Mouse (Mus musculus) layer of hippocampus, adult 11-12 months (tissue): ENCODE results near the gene Cenpu.
A peak's percentile ranks its signal among the peaks of the same experiment; 100 is the strongest.

Experiments used
- DNase-seq: peaks from one replicate; pipeline ENCODE4 v3.0.0; 2022; ENCODE audit warnings: low spot score

Gene Cenpu

DNA sequence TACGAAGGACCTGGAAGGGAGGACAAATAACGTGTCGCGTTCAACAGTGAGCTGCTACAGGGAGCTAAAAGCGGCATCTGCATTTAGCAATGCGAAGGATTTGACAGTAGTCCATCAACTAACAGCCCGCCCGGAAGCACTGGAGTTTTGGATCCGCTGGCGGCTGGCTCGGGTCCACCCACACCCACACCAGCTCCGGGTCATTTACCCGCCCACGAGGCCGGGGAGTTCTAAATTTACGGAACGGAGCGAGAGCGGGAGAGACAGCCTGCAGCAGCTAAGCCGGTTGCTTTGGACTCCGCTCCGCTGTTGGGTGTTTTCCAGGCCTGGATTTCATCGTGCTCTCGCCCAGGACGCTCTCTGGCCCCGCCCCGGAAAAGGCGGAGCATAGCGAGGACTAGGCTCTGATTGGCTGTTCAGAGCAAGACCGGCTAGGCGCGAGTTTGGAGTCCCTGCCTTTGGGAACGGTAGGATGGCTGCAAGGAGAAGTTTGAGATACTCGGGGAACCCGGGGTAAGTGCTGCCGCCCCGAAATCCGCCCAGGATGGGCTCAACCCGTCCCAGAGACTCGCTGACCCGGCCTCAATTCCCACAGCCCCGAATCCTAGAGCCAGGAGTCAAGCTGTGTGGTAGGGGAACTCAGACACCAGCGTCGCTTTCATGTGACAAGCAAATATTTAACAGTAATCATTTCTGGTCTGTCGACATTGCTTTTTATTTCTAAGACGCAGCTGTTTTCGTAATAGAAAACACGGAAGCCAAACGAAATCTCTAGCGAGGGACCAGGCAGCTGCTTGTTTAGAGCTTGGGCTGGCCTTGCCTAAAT is at the start of gene Cenpu:
Cenpu (plus strand) TSS at position 414 of the 826 bp plus-strand sequence.
- DNase-seq: peak; percentile 100

DNA sequence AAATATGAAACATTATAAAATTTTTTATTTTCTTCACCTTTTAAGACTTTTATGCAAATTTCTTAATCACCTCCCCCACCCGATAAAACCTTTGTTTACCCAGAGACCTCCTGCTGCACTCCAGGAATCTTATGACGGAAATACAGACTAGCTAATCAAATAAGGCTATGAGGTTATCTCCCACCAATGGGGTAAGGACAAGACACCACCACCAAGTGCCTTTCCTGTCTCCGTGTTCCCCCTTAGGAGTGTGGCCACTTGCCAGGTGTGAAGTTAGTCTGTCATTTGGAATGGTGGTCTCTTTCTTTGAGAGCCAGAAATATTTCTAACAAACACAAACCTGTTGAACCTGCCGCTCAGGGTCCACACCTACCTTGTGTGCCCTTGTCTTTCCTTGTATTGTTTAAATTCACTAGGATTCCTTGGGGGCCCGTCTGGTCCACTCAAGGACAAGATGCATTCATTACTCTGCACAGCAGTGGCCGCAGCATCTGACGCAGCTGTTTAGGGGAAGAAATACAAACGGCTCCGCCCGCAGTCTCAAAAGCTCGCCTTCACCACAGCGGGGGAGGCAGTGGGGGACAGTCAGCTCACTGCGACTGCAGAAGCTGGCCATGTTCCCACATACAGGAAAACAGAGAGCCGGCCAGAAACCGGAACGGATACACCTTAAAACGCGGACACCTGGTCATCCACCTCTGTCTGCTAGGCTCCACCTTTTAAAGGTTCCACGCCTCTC is 49.3 kb upstream of the Cenpu start:
- no peak for DNase-seq

DNA sequence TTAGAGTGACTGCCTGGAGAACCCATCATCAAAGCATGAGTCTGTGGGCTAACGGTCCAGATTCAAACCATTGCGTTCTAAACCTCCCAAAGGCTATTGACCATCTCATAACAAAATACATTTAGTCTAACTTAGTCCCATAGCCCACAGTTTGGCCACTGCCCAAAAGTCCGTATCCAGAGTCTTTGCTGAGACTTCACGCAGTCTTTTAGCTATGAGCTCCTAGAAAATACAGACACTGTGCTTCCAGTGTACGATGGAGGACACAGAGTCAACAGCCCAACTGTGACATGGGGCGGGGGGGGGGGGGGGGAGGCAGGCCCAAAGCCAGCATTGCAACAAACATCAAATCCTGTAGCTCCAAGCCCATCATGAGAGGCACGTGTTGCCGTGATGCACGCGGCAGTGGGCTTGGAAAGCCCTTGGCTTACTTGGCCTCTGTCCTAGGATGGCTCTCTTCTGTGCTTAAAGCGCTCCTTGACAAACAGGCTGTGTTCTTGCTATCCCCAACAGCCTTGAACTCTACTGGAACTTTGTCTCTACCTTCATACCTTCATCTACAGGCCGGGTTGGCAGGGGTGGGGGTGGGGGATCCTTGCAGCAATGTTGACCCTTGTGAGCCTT is 48.6 kb upstream of the Cenpu start:
- no peak for DNase-seq

GRCm38 (mm10) chr8:46504196-46504595 is 47.6 kb upstream of the Cenpu start:
- DNase-seq: no peak

- DNase-seq: no peak
Measured at GRCm38 (mm10) chr8:46508488-46509395, 43.1 kb upstream of the Cenpu start.

DNA sequence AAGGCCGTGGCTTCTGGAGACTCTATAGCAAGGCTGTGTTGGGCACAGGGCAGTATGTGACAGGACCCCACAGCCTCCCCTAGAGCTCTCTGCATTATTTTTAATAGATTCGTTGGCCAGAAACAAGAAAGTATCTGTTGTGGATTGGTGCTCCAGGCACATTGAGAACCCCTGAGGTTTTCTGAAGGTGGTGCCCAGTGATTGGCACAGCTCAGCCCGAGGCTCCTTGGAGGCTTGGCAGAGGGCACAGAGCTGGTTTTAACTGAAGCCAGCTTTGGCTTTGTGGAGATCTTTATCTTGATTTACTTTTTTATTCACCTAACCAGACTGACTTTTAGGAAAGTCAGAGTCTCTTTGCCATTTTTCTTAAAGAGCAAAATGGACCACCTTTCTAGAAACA is 42.4 kb upstream of the Cenpu start:
- DNase-seq: no peak

- no peak for DNase-seq
Measured at GRCm38 (mm10) chr8:46511336-46511735, 40.5 kb upstream of the Cenpu start.

DNA sequence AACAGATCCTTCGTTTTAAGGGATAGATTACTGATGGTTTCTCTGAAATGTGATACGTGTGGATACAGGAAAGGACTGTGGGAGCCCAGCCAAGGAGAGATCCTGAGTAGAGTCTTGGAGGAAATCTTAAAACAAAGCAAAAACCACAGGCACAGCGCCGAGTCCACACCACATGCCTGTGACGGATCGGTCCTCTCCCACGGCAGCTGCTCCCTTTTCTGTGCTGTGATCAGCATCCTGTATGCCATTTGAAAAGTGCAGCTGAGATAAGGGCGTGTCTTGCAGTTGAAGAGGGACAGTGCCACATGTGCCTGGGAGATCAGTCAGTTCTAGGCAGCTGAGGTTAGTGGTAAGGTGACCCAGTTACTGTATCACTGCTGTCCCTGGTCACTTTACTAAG is 39.3 kb upstream of the Cenpu start:
- DNase-seq: no peak

GRCm38 (mm10) chr8:46514027-46514426 is 37.8 kb upstream of the Cenpu start:
- DNase-seq: no peak

- DNase-seq: no peak
Measured at GRCm38 (mm10) chr8:46520667-46521066, 31.2 kb upstream of the Cenpu start.

- no peak for DNase-seq
Measured at GRCm38 (mm10) chr8:46526098-46526497, 25.7 kb upstream of the Cenpu start.

DNA sequence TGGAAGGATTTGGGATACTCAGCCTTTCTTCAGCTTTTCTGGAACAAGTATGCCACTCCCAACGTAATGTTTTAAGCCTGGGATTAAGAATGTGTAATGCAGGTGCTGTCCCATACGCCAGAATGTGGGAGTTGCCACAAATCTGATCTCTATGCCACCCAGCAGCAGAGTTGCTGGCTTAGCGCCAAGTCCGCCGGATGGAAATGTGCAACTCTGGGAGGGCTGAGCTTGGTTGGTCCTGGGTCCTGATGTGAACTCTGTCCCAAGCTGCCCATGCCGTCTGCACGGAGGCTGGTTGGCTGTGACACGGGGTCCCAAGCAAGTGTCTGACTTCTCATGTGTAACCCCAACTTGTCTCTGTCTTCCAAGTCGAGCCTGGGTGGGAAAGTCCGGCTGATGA is 25.0 kb upstream of the Cenpu start:
- no peak for DNase-seq

DNA sequence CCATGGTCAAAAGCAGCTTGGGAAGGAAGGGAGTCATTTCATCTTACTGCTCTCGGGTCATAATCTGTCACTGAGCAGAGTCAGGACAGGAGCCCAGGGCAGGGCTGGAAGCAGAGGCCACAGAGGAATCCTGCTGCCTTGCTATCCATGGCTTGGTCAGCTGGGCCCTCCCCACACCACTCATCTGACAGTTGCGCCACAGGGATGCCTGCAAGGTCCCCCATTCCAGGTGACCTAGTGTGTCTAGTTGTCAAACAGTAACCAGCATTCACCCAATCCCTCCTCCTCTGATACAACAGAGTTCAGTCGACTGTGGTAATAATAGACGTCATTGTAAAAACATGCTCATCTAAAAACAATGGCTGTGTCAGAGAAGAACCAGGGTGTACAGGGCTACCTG is 22.3 kb upstream of the Cenpu start:
- DNase-seq: no peak

DNA sequence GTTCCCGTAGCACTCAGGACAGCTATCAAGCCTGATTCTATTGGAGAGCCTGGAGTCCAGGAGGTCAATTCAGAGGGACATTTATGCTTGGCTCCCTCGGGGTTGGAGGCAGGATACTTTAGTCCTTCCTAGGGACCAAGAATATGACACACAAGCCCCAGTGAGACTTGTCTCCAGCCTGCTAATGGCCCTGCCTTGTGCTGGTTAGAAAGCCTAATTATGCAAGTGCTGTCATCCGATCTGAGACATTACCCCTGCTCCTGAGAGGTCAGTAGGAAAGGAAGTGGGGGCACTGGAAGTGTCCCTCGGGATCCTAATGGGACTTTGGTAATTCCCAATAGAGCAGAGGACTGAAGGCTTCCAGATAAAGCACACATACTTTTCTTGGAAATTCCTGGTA is 21.3 kb upstream of the Cenpu start:
- no peak for DNase-seq

DNA sequence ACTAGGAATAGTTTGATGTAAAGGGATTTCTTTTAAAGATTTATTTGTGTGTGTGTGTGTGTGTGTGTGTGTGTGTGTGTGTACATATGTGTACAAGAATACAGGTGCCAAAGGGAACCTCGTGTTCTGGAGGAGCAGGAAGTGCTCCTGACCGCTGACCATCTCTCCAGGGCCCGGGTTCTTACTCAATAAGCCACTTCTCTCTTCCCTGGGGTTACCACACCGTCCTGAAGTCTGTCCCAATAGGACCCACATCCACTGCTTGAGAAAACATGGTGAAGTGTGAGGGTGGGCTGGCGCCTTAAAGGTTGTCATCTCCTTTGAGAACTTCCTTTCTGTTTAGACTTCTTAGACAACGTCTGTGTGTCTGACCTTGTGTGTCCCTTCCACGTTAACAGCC is 17.9 kb upstream of the Cenpu start:
- no peak for DNase-seq

- no peak for DNase-seq
Measured at GRCm38 (mm10) chr8:46539701-46540100, 12.1 kb upstream of the Cenpu start.

GRCm38 (mm10) chr8:46543191-46543590 is 8.6 kb upstream of the Cenpu start:
- no peak for DNase-seq

- no peak for DNase-seq
Measured at GRCm38 (mm10) chr8:46543662-46544061, 8.2 kb upstream of the Cenpu start.

DNA sequence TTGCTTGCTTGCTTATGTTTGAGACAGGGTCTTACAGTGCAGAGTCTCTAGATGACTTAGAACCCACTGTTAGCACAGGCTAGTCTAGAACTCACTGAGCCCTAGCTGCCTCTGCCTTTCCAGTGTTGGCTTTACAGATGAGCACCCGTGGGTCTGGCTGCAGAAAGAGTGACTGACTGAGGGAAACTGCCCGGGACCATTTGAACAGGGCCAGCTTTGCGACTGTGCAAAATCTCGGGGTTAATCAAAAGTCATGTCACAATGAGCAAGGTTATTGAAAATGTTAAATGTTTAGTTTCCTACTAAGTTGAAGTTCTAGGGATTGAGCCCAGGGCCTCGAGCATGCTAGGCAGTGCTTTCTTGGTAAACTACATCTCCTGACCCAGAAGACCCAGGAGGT is 6.0 kb upstream of the Cenpu start:
- DNase-seq: no peak

GRCm38 (mm10) chr8:46546431-46547176 is 5.2 kb upstream of the Cenpu start:
- DNase-seq: no peak

DNA sequence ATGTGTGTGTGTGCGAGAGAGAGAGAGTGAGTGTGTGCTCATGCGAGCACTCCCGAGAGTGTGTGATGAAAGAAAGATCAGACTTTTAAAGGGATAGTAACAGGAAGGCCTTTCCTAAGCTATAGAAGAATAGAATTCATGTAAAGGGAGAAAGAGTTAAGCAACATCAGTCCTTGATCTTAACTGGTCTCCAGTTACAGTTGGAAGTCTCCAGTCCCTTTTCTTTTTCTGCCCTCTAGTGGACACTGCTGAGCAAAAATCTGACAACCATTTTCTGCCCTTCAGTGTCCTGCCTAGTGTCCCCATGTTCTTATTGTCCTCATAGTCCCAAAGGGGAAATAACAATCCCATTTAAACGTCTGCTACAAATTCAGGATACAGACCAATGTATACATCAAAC is 4.6 kb upstream of the Cenpu start:
- DNase-seq: peak; percentile 52
